Mouse (Mus musculus): ENCODE results near the gene Tpmt. TPM values are rescaled to one million over a fixed set of nuclear protein-coding genes. Genes with fewer than 3 reads are reported as not detected.

Gene Tpmt
- polyA plus RNA-seq, 1 experiment: 2.9 TPM

DNA sequence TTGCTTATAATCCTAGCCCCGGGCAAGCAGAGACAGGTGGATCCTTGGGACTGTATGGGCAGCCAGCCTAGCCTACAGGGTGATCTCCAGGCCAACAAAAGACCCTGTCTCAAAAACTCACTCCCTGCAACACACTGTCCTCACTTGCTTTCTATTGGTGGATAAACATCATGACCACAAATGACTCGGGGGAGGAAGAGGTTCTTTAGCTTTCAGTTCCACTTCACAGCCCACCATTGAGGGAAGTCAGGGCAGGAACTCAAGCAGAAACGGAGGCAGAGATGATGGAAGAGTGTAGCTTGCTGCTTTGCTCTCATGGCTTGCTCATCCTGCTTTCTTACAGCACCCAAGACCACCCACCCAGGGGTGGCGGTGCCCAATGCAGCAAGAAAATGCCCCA lies 47.2 kb downstream of the Tpmt start:
- no peak overlapping the region for H3K4me3 ChIP-seq (ENCODE audit: control insufficient read depth, low read depth, low read length)
- TF ChIP-seq POLR2A (IDR thresholded peaks at IDR 0.05; ENCODE audit: control insufficient read depth, low read depth, low read length) (no peak), CTCF (IDR thresholded peaks at IDR 0.05; ENCODE audit: control insufficient read depth, insufficient read depth, insufficient replicate concordance, low read depth, low read length) (no peak)
- no peaks in the 10 kb centered on the region for H3K27me3 ChIP-seq (ENCODE audit: control insufficient read depth, insufficient read depth, low read length)
- H3K4me1 ChIP-seq (ENCODE audit: control insufficient read depth, insufficient read depth, low read length): no peaks in the 10 kb centered on the region
- H3K36me3 ChIP-seq (ENCODE audit: control insufficient read depth, insufficient read depth, low read length): no peaks in the 10 kb centered on the region
- H3K27ac ChIP-seq (ENCODE audit: control insufficient read depth, insufficient read depth, low read depth, low read length): no peak overlapping the region

DNA sequence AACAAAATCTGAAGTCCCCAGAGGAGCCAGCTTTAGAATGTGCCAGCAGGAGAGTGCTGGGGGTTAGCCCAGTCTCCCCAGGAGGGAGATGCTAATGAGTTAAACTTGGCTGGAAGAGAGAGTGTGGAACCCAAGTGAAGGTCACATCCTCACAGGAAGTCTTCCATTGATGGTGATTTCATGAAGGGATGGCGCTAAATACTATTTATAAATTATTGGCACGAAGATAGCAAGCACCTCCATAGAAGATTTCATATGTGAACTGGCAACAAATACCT lies 51.3 kb downstream of the Tpmt start:
- TF ChIP-seq CTCF (IDR thresholded peaks at IDR 0.05; ENCODE audit: control insufficient read depth, insufficient read depth, insufficient replicate concordance, low read depth, low read length) (no peak), POLR2A (IDR thresholded peaks at IDR 0.05; ENCODE audit: control insufficient read depth, low read depth, low read length) (no peak)
- no peak overlapping the region for H3K4me3 ChIP-seq (ENCODE audit: control insufficient read depth, low read depth, low read length)
- no peaks in the 10 kb centered on the region for H3K4me1 ChIP-seq (ENCODE audit: control insufficient read depth, insufficient read depth, low read length)

DNA sequence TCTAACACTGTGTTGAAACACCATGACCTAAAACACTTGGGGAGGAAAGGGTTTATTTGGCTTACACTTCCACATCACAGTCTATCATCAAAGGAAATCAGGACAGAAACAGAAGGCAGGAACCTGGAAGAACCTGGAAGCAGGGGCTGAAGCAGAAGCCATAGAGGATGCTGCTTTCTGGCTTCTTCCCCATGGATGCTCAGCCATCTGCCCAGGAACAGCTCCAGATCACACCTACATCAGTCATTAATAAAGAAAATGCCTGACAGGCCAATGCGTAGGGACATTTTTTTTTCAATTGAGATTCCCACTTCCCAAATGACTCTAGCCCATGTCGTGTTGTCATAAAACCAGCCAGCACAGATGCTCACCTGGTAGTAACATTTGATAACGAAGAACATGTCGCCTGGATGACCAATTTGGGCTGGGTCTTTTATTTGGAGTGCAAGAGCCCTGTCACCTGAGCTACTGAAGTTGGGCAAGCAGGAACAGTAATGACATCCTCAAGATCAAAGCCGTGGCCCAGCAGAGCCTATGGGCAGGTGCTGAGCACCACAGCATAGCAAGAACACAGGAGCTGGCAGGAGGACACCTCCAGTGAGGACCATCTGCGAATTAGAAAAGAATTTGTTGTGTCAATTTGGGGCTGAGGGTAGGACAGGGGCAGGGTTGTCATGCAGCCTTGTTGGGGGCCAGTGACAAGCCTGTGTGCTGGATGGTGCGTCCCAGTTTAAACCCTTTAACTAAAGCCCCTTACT lies 51.8 kb downstream of the Tpmt start:
- Histone ChIP-seq H3K27me3 (ENCODE audit: control insufficient read depth, insufficient read depth, low read length) (no peaks in the 10 kb centered on the region), H3K4me1 (ENCODE audit: control insufficient read depth, insufficient read depth, low read length) (no peaks in the 10 kb centered on the region), H3K36me3 (ENCODE audit: control insufficient read depth, insufficient read depth, low read length) (no peaks in the 10 kb centered on the region), H3K4me3 (ENCODE audit: control insufficient read depth, low read depth, low read length) (no peak overlapping the region), H3K27ac (ENCODE audit: control insufficient read depth, insufficient read depth, low read depth, low read length) (no peak overlapping the region)
- TF ChIP-seq POLR2A (IDR thresholded peaks at IDR 0.05; ENCODE audit: control insufficient read depth, low read depth, low read length) (no peak), CTCF (IDR thresholded peaks at IDR 0.05; ENCODE audit: control insufficient read depth, insufficient read depth, insufficient replicate concordance, low read depth, low read length) (no peak)

More for the DNA sequence above, 51.3 kb downstream of the Tpmt start:
- Histone ChIP-seq H3K27me3 (ENCODE audit: control insufficient read depth, insufficient read depth, low read length) (no peaks in the 10 kb centered on the region), H3K36me3 (ENCODE audit: control insufficient read depth, insufficient read depth, low read length) (no peaks in the 10 kb centered on the region), H3K27ac (ENCODE audit: control insufficient read depth, insufficient read depth, low read depth, low read length) (no peak overlapping the region)

DNA sequence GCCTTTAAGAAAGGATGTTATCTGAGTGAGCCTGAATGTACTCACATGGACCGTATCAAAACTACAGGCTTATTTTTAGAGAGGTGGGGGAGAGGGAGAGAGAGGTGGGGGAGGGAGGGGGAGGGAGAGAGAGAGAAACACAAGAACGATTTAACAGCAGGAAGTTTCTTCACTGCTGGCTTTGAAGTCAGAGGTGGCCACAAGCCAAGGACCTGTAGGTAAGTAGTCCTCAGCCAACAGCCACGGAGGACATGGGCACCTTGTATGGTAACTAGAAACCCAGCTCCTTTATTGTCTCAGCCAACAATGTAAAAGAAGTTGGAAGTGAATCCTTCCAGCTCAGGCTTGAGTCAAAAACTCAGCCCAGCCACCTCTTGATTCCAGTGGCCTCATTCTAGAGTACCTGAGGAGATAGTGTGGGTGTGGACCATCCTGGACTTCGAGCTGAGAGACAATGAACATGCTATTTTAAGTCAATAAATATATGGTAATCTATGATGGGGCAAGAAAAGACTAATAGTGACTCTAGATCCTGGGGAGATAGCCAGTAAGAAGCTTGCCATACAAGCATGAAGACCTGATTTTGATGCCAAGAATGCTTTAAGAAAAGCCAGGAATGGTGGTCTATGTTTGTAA lies 54.0 kb downstream of the Tpmt start:
- Histone ChIP-seq H3K36me3 (ENCODE audit: control insufficient read depth, insufficient read depth, low read length) (no peaks in the 10 kb centered on the region), H3K4me1 (ENCODE audit: control insufficient read depth, insufficient read depth, low read length) (no peaks in the 10 kb centered on the region), H3K27me3 (ENCODE audit: control insufficient read depth, insufficient read depth, low read length) (no peaks in the 10 kb centered on the region), H3K4me3 (ENCODE audit: control insufficient read depth, low read depth, low read length) (no peak overlapping the region), H3K27ac (ENCODE audit: control insufficient read depth, insufficient read depth, low read depth, low read length) (no peak overlapping the region)
- no peak for TF ChIP-seq POLR2A (IDR thresholded peaks at IDR 0.05; ENCODE audit: control insufficient read depth, low read depth, low read length)
- no peak for TF ChIP-seq CTCF (IDR thresholded peaks at IDR 0.05; ENCODE audit: control insufficient read depth, insufficient read depth, insufficient replicate concordance, low read depth, low read length)

DNA sequence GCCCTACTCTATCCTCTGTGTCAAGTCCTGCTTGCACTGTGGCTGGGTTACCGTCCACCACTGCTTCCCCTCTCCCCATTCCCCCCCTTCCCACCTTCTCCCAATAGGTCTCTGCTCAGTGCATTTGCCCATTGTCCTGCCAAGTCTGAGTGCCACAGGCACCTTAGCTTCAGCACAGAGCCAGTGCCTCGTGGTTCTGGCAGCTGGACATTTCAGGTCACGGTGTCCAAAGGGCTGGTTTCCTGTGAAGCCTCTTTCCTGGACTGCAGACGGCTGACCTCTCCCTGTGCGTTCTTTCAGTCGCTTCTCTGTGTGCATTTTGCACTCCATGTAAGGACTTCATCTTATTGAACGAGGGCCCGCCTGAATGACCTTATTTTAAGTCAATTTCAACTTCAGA lies 56.6 kb downstream of the Tpmt start:
- Histone ChIP-seq H3K4me3 (ENCODE audit: control insufficient read depth, low read depth, low read length) (no peak overlapping the region), H3K36me3 (ENCODE audit: control insufficient read depth, insufficient read depth, low read length) (no peaks in the 10 kb centered on the region), H3K4me1 (ENCODE audit: control insufficient read depth, insufficient read depth, low read length) (no peaks in the 10 kb centered on the region), H3K27ac (ENCODE audit: control insufficient read depth, insufficient read depth, low read depth, low read length) (no peak overlapping the region), H3K27me3 (ENCODE audit: control insufficient read depth, insufficient read depth, low read length) (no peaks in the 10 kb centered on the region)
- TF ChIP-seq CTCF (IDR thresholded peaks at IDR 0.05; ENCODE audit: control insufficient read depth, insufficient read depth, insufficient replicate concordance, low read depth, low read length) (no peak), POLR2A (IDR thresholded peaks at IDR 0.05; ENCODE audit: control insufficient read depth, low read depth, low read length) (no peak)

DNA sequence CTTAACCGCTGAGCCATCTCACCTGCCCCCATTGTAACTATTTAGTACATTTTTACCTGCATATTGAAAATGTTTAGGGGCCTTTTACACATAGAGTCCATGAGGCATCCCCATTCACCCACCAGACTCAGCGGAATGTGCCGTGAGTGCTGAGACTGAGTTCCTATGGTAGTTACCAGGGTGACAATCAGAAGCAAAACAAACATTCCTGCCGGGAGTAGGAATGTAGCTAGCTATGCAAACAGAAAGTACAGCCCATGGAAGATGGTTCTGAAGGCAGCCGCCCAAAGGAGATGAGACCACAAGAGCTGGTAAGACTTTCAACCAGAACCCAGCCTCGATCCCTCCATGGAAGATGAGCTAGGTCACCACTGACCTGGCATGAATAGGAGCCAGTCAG lies 58.3 kb downstream of the Tpmt start:
- no peak overlapping the region for H3K4me3 ChIP-seq (ENCODE audit: control insufficient read depth, low read depth, low read length)
- H3K27me3 ChIP-seq (ENCODE audit: control insufficient read depth, insufficient read depth, low read length): no peaks in the 10 kb centered on the region
- H3K4me1 ChIP-seq (ENCODE audit: control insufficient read depth, insufficient read depth, low read length): no peaks in the 10 kb centered on the region
- H3K36me3 ChIP-seq (ENCODE audit: control insufficient read depth, insufficient read depth, low read length): no peaks in the 10 kb centered on the region
- TF ChIP-seq CTCF (IDR thresholded peaks at IDR 0.05; ENCODE audit: control insufficient read depth, insufficient read depth, insufficient replicate concordance, low read depth, low read length) (no peak), POLR2A (IDR thresholded peaks at IDR 0.05; ENCODE audit: control insufficient read depth, low read depth, low read length) (no peak)
- H3K27ac ChIP-seq (ENCODE audit: control insufficient read depth, insufficient read depth, low read depth, low read length): no peak overlapping the region

- TF ChIP-seq CTCF (IDR thresholded peaks at IDR 0.05; ENCODE audit: control insufficient read depth, insufficient read depth, insufficient replicate concordance, low read depth, low read length) (no peak), POLR2A (IDR thresholded peaks at IDR 0.05; ENCODE audit: control insufficient read depth, low read depth, low read length) (no peak)
- Histone ChIP-seq H3K27me3 (ENCODE audit: control insufficient read depth, insufficient read depth, low read length) (no peaks in the 10 kb centered on the region), H3K4me3 (ENCODE audit: control insufficient read depth, low read depth, low read length) (no peak overlapping the region), H3K36me3 (ENCODE audit: control insufficient read depth, insufficient read depth, low read length) (no peaks in the 10 kb centered on the region), H3K27ac (ENCODE audit: control insufficient read depth, insufficient read depth, low read depth, low read length) (no peak overlapping the region), H3K4me1 (ENCODE audit: control insufficient read depth, insufficient read depth, low read length) (peaks cover 4% of the 10 kb centered on the region)
These were observed 60.7 kb downstream of the Tpmt start for GRCm38 (mm10) chr13:46983878-46984277.
